ENCODE assay signal across 26 mouse cellular contexts in genomic region chr5:65794202-65794601, GRCm38 (mm10). TPM values are rescaled to one million over a fixed set of nuclear protein-coding genes. Genes with fewer than 3 reads are reported as not detected.
DNase-seq lines count a peak whose midpoint lies in the region; ATAC-seq lines count a peak whose summit lies in the region.
"Had no signal": no experiment of that assay in that cellular context is flagged by ENCODE, and none has a peak within 500 bp of the region (broad histone marks: within the 10 kb centered on the region; RNA-seq: fewer than 3 reads in every experiment).

No protein-coding gene starts in this region.

- no peaks in the 10 kb centered on the region for H3K9me3 ChIP-seq in liver, embryonic 12.5 days (replicated peaks)
- H3K9me3 ChIP-seq: embryonic facial prominence, embryonic 15.5 days; kidney, embryonic 15.5 days; limb, embryonic 15.5 days; lung, embryonic 15.5 days; midbrain, embryonic 12.5 days had no signal

- no peak for DNase-seq in liver
- DNase-seq in 416B (ENCODE audit: low read depth): peak; percentile 75
- DNase-seq in MEL-GATA-1-ER (ENCODE audit: extremely low read depth, low read depth): peak; percentile 90
- no peak for DNase-seq in right cerebral cortex, adult 2 months (ENCODE audit: low spot score in 2 of 2)
- no peak for DNase-seq in embryo, embryonic 11 days
- DNase-seq: adrenal gland, postnatal 36 days; cerebellum, adult 18-20 months; cerebellum, postnatal 25 days; forebrain, postnatal 0 days; gastrocnemius, postnatal 14 days; heart, adult 11 months; heart, postnatal 10 days; kidney, adult 11 months; kidney, postnatal 36 days; layer of hippocampus, adult 9-11 months; right cerebral cortex, postnatal 4 days had no signal

- WGBS in liver, embryonic 12.5 days (ENCODE audit: insufficient replicate concordance): 74% methylated on average over 3 of the region's 3 CpGs

- H3K9ac ChIP-seq in liver, embryonic 12.5 days: no peak overlapping the region
- H3K9ac ChIP-seq: embryonic facial prominence, embryonic 15.5 days; forebrain, postnatal 0 days; kidney, embryonic 15.5 days; limb, embryonic 15.5 days; lung, embryonic 15.5 days; midbrain, embryonic 12.5 days had no signal

- peaks cover 20% of the 10 kb centered on the region for H3K4me1 ChIP-seq in liver, embryonic 12.5 days
- H3K4me1 ChIP-seq: embryonic facial prominence, embryonic 15.5 days; limb, embryonic 15.5 days; lung, embryonic 15.5 days; midbrain, embryonic 12.5 days had no signal

- H3K36me3 ChIP-seq in liver, embryonic 12.5 days: peaks cover 79% of the 10 kb centered on the region

- H3K27me3 ChIP-seq in liver, embryonic 12.5 days (replicated peaks): no peaks in the 10 kb centered on the region
- H3K27me3 ChIP-seq: embryonic facial prominence, embryonic 15.5 days; kidney, embryonic 15.5 days; limb, embryonic 15.5 days; lung, embryonic 15.5 days; midbrain, embryonic 12.5 days had no signal

- ATAC-seq in liver, embryonic 12.5 days: no peak
- 0 out of 2 replicates have a peak, but pooled peaks have one; percentile 21 for ATAC-seq in erythroid progenitor cell, adult 5-6 weeks (replicated peaks; ENCODE audit: low FRiP score, poor library complexity, severe bottlenecking)
- ATAC-seq: forebrain, postnatal 0 days; hindbrain, postnatal 0 days had no signal

- peak overlapping the region; percentile 69; the same call in 1 of the 2 replicates for H3K27ac ChIP-seq in liver, embryonic 12.5 days
- H3K27ac ChIP-seq: embryonic facial prominence, embryonic 15.5 days; hindbrain, postnatal 0 days; kidney, embryonic 15.5 days; limb, embryonic 15.5 days; lung, embryonic 15.5 days; macrophage; midbrain, embryonic 12.5 days had no signal

- H3K4me2 ChIP-seq in liver, embryonic 12.5 days: no peak overlapping the region
- H3K4me2 ChIP-seq: embryonic facial prominence, embryonic 15.5 days; heart, embryonic 11.5 days; kidney, embryonic 15.5 days; limb, embryonic 15.5 days; lung, embryonic 15.5 days; midbrain, embryonic 12.5 days had no signal

- no peak overlapping the region for H3K4me3 ChIP-seq in liver, embryonic 12.5 days
- H3K4me3 ChIP-seq: embryonic facial prominence, embryonic 15.5 days; kidney, embryonic 15.5 days; limb, embryonic 15.5 days; lung, embryonic 15.5 days; midbrain, embryonic 12.5 days had no signal

RNA-seq across cellular contexts. Expression of gene N4bp2, which starts 30.9 kb away (rescaled TPM):
- 17.9 and 18.5 TPM in 2 replicates for polyA plus RNA-seq in liver, embryonic 12.5 days (2016; fragmentation: Nextera tagmentation; extraction: Ambion mirVana)
- 53.7 and 59.1 TPM in 2 replicates for total RNA-seq in erythroid progenitor cell, adult 5-6 weeks (2015; ENCODE audit: low replicate concordance)
- total RNA-seq in erythroid progenitor cell, adult 5-6 weeks (2017; ENCODE audit: low replicate concordance): 32.6 and 50.2 TPM in 2 replicates

Comparison
In these comparisons a context has a peak if more than half of its experiments do, and no peak if none do; other contexts are left out.
1. DNase-seq: peak in 416B (single experiment) and MEL-GATA-1-ER (single experiment); none in liver (single experiment), right cerebral cortex, adult 2 months (0 of 2) and embryo, embryonic 11 days (single experiment).